Mouse (Mus musculus) heart, embryonic 13.5 days (tissue): ENCODE measurements around the gene Rho. TPM values are rescaled to one million over a fixed set of nuclear protein-coding genes. Genes with fewer than 3 reads are reported as not detected.

ENCODE experiments used
- ATAC-seq: fragments of 200-750 bp; cut with Nextera tagmentation; 2 replicates; pipeline ENCODE4 v1.8.0; 2017; ENCODE audit warnings: moderate TSS enrichment; ENCODE audit not compliant: insufficient number of reproducible peaks, low FRiP score, low TSS enrichment; ENCODE audit errors: extremely low read depth
- H3K27ac ChIP-seq: fragments of 300-500 bp; sonication (generic); replicated peaks from 2 replicates; pipeline ENCODE4 v1.5.1; 2015; ENCODE audit warnings: moderate library complexity, mild to moderate bottlenecking, inconsistent platforms
- H3K27me3 ChIP-seq: fragments of 300-500 bp; sonication (generic); replicated peaks from 2 replicates; pipeline ENCODE4 v1.6.1; 2015; ENCODE audit warnings: mild to moderate bottlenecking, inconsistent platforms
- H3K36me3 ChIP-seq: fragments of 300-500 bp; sonication (generic); 2 replicates; pipeline ENCODE4 v1.6.1; 2015; ENCODE audit warnings: mild to moderate bottlenecking, inconsistent platforms
- H3K4me1 ChIP-seq: fragments of 300-500 bp; sonication (generic); 2 replicates; pipeline ENCODE4 v1.6.1; 2015; ENCODE audit warnings: inconsistent platforms
- H3K4me2 ChIP-seq: fragments of 300-500 bp; sonication (generic); 2 replicates; pipeline ENCODE4 v1.6.1; 2015; ENCODE audit warnings: inconsistent platforms, mild to moderate bottlenecking, moderate library complexity
- H3K4me3 ChIP-seq: fragments of 300-500 bp; sonication (generic); 2 replicates; pipeline ENCODE4 v1.5.1; 2015; ENCODE audit warnings: moderate library complexity, mild to moderate bottlenecking, inconsistent platforms
- H3K9ac ChIP-seq: fragments of 300-500 bp; sonication (generic); 2 replicates; pipeline ENCODE4 v1.6.1; 2015; ENCODE audit warnings: inconsistent platforms, mild to moderate bottlenecking, moderate library complexity
- H3K9me3 ChIP-seq: fragments of 300-500 bp; sonication (generic); 2 replicates; pipeline ENCODE4 v1.6.1; 2016; ENCODE audit warnings: inconsistent platforms
- WGBS: fragments of 180-500 bp; shearing (Covaris S2); methylation state at CpG from one replicate; pipeline ENCODE4 v1.1.7; 2015; ENCODE audit warnings: mixed read lengths; 5-methylcytosine and 5-hydroxymethylcytosine counted together
- polyA plus RNA-seq: library from polyadenylated mRNA; unstranded; fragments of >200 nt; fragmentation: Nextera tagmentation; extraction: Ambion mirVana; gene quantifications from 2 replicates; pipeline ENCODE4 v1.2.1, GENCODE M21; 2015

Gene Rho
- polyA plus RNA-seq, 1 experiment from 2014 or later: not detected

DNA sequence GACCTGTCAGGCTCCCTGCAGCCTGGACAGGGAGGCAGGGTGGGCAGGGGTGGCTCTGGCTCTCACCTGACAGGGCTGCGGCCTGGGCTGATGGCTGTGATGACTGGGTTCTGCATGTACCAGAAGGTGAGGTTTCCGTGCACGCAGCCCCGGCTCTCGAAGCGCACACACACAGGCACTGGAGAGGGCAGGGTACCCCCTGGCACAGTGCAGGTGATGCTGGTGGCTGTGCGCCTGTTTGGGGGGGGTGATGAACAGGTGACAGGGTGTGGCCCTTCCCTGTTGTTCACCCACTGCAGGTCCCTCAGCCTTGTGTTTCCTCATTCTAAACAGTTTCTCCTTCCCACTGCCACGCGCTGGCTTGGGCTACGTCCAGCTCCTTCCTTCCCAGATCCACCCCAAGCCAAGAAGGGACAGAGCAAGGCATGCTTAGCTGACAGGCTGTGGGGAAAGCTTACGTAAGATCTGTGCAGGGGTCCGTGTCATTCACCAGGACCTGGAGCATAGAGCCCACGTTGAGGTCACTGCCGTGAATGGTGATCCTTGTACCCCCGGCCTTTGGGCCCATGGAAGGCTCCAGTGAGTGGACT lies 35.8 kb downstream of the Rho start:
- no peak for ATAC-seq
- Histone ChIP-seq H3K27me3 (peaks cover 10% of the 10 kb centered on the region; the same call in 1 of the 2 replicates), H3K9ac (no peak overlapping the region), H3K36me3 (peaks cover 71% of the 10 kb centered on the region), H3K4me3 (no peak overlapping the region), H3K4me2 (no peak overlapping the region), H3K4me1 (peaks cover 35% of the 10 kb centered on the region), H3K27ac (no peak overlapping the region), H3K9me3 (no peaks in the 10 kb centered on the region)
- 92% methylated on average over 15 of the region's 15 CpGs for WGBS

GRCm38 (mm10) chr6:115968086-115968485 lies 36.5 kb downstream of the Rho start:
- no peak overlapping the region for H3K9ac ChIP-seq
- WGBS: 74% methylated on average over 5 of the region's 5 CpGs
- H3K4me1 ChIP-seq: peaks cover 37% of the 10 kb centered on the region
- peaks cover 64% of the 10 kb centered on the region for H3K36me3 ChIP-seq
- ATAC-seq: no peak
- H3K4me2 ChIP-seq: no peak overlapping the region
- H3K4me3 ChIP-seq: no peak overlapping the region
- H3K27me3 ChIP-seq: peaks cover 9% of the 10 kb centered on the region; the same call in 1 of the 2 replicates
- H3K9me3 ChIP-seq: no peaks in the 10 kb centered on the region
- no peak overlapping the region for H3K27ac ChIP-seq

GRCm38 (mm10) chr6:115968700-115969099 lies 37.2 kb downstream of the Rho start:
- Histone ChIP-seq H3K4me2 (no peak overlapping the region), H3K27ac (no peak overlapping the region), H3K36me3 (peaks cover 58% of the 10 kb centered on the region), H3K27me3 (0 out of 2 replicates have a peak, but pooled peaks cover 4% of the 10 kb centered on the region), H3K4me3 (no peak overlapping the region), H3K4me1 (peaks cover 38% of the 10 kb centered on the region), H3K9me3 (no peaks in the 10 kb centered on the region), H3K9ac (no peak overlapping the region)
- 80% methylated on average over 6 of the region's 6 CpGs for WGBS
- ATAC-seq: no peak

- peaks cover 55% of the 10 kb centered on the region for H3K36me3 ChIP-seq
- H3K27ac ChIP-seq: no peak overlapping the region
- no peak for ATAC-seq
- H3K9ac ChIP-seq: no peak overlapping the region
- 0 out of 2 replicates have a peak, but pooled peaks cover 1% of the 10 kb centered on the region for H3K27me3 ChIP-seq
- no peaks in the 10 kb centered on the region for H3K9me3 ChIP-seq
- H3K4me1 ChIP-seq: peaks cover 42% of the 10 kb centered on the region
- H3K4me2 ChIP-seq: no peak overlapping the region
- WGBS: 64% methylated on average over 9 of the region's 9 CpGs
- H3K4me3 ChIP-seq: no peak overlapping the region
Observed at GRCm38 (mm10) chr6:115969103-115969502, 37.6 kb downstream of the Rho start.

DNA sequence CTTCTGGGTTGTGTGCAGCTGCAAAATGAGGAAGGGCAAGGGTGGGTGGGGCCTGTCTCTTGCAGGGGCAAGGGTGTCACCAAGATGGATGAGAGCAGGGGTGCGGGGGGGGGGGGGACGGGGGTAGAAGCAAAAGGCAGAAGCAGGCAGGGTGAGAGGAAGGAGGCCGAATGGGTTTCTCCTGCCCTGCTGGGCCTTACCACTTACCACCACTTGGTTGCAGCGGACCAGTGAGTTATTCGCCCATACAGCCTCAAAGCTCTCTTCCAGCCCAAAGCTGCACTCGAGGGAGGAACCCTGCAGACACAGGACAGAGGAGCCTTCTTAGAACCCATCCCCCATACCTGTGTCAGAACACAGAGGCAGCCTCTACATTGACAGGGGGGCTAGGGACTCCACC lies 38.4 kb downstream of the Rho start:
- no peak overlapping the region for H3K4me2 ChIP-seq
- H3K4me1 ChIP-seq: peaks cover 49% of the 10 kb centered on the region
- H3K36me3 ChIP-seq: peaks cover 54% of the 10 kb centered on the region
- H3K9me3 ChIP-seq: no peaks in the 10 kb centered on the region
- H3K4me3 ChIP-seq: no peak overlapping the region
- 67% methylated on average over 5 of the region's 6 CpGs for WGBS
- H3K27me3 ChIP-seq: no peaks in the 10 kb centered on the region
- H3K9ac ChIP-seq: no peak overlapping the region
- ATAC-seq: no peak
- H3K27ac ChIP-seq: no peak overlapping the region

DNA sequence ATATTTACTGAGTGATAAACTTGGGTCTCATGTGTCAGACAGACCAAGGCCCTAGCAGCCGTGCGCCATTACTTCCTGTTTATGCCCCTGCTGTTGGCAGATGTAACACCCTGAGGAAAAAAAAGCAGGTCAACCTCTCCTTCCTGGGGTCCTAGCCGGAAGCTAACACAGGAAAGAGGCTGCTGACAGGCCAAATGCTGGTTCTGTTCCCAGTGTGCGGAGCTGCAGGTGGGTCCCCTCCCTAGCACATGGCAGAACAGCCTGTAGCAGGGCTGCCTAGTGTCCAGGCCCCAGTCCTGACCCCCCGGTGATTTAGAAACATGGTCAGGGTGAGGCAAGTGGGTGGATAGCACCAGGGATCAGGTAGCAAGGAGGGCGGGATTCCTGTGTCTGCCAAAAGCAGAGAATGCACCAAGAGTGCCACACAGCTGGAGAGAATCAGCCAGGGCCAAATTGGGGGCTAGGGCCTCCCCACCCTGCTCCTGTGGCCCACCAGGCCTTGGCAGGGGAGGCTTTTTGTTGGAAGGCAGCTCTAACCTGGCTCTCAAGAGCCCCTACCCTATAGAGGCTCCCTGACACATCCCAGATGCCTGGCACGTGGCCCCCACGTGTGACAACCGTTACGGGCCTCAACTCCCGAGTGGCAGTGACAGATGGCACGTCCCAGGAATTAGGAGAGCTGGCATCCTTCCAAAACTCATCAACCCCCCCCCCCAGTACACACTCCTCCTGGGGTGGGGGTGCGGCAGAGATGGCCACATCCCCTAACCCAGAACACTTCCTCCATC lies 39.9 kb downstream of the Rho start:
- peak overlapping the region; percentile 34; the same call in 1 of the 2 replicates for H3K9ac ChIP-seq
- peak overlapping the region; percentile 51 for H3K27ac ChIP-seq
- WGBS: 35% methylated on average over 13 of the region's 13 CpGs
- H3K4me1 ChIP-seq: peaks cover 49% of the 10 kb centered on the region
- no peak overlapping the region for H3K4me3 ChIP-seq
- H3K4me2 ChIP-seq: no peak overlapping the region
- ATAC-seq: no peak
- no peaks in the 10 kb centered on the region for H3K9me3 ChIP-seq
- H3K27me3 ChIP-seq: no peaks in the 10 kb centered on the region
- H3K36me3 ChIP-seq: peaks cover 58% of the 10 kb centered on the region

GRCm38 (mm10) chr6:115972083-115972764 lies 40.7 kb downstream of the Rho start:
- no peak overlapping the region for H3K4me3 ChIP-seq
- no peaks in the 10 kb centered on the region for H3K9me3 ChIP-seq
- ATAC-seq: no peak
- no peak overlapping the region for H3K27ac ChIP-seq
- peaks cover 49% of the 10 kb centered on the region for H3K4me1 ChIP-seq
- 0 out of 2 replicates have a peak overlapping the region, but pooled peaks have one; percentile 16 for H3K9ac ChIP-seq
- no peak overlapping the region for H3K4me2 ChIP-seq
- H3K36me3 ChIP-seq: peaks cover 57% of the 10 kb centered on the region
- H3K27me3 ChIP-seq: no peaks in the 10 kb centered on the region
- 71% methylated on average over 7 of the region's 7 CpGs for WGBS

GRCm38 (mm10) chr6:115973139-115973875 lies 41.8 kb downstream of the Rho start:
- Histone ChIP-seq H3K36me3 (peaks cover 54% of the 10 kb centered on the region), H3K4me1 (peaks cover 55% of the 10 kb centered on the region), H3K4me3 (no peak overlapping the region), H3K4me2 (no peak overlapping the region), H3K9me3 (no peaks in the 10 kb centered on the region), H3K27me3 (no peaks in the 10 kb centered on the region), H3K27ac (no peak overlapping the region), H3K9ac (no peak overlapping the region)
- WGBS: 75% methylated on average over 15 of the region's 15 CpGs
- ATAC-seq: no peak

GRCm38 (mm10) chr6:115973881-115974662 lies 42.5 kb downstream of the Rho start:
- H3K4me2 ChIP-seq: no peak overlapping the region
- H3K27me3 ChIP-seq: no peaks in the 10 kb centered on the region
- 77% methylated on average over 16 of the region's 16 CpGs for WGBS
- no peak overlapping the region for H3K4me3 ChIP-seq
- H3K9me3 ChIP-seq: no peaks in the 10 kb centered on the region
- H3K27ac ChIP-seq: no peak overlapping the region
- no peak for ATAC-seq
- H3K4me1 ChIP-seq: peaks cover 49% of the 10 kb centered on the region
- H3K36me3 ChIP-seq: peaks cover 51% of the 10 kb centered on the region
- no peak overlapping the region for H3K9ac ChIP-seq

- peaks cover 59% of the 10 kb centered on the region for H3K36me3 ChIP-seq
- H3K27me3 ChIP-seq: no peaks in the 10 kb centered on the region
- peaks cover 51% of the 10 kb centered on the region for H3K4me1 ChIP-seq
- no peak overlapping the region for H3K9ac ChIP-seq
- 71% methylated on average over 8 of the region's 8 CpGs for WGBS
- no peaks in the 10 kb centered on the region for H3K9me3 ChIP-seq
- ATAC-seq: no peak
- H3K4me3 ChIP-seq: no peak overlapping the region
- H3K4me2 ChIP-seq: no peak overlapping the region
- no peak overlapping the region for H3K27ac ChIP-seq
Observed at GRCm38 (mm10) chr6:115975606-115976005, 44.1 kb downstream of the Rho start.
